Mouse (Mus musculus) MEL (cell line): ENCODE measurements around the gene Rhog. TPM values are rescaled to one million over a fixed set of nuclear protein-coding genes. Genes with fewer than 3 reads are reported as not detected.

Experiments used
- DNase-seq: peaks from one replicate; pipeline ENCODE4 v3.0.0; 2011; ENCODE audit warnings: low read depth, low spot score
- H3K27ac ChIP-seq: 2 replicates; pipeline ENCODE4 v1.5.1; 2012; ENCODE audit warnings: low read depth, mild to moderate bottlenecking, control low read depth, low read length, moderate library complexity; ENCODE audit not compliant: control insufficient read depth
- H3K27me3 ChIP-seq, 2 experiments: fragments of 150-350 bp in 1 of 2; sonication (generic) in 1 of 2; 2 replicates each; pipeline ENCODE4 v1.6.1; 2012; ENCODE audit warnings: low read length in 2 of 2, mild to moderate bottlenecking in 2 of 2, improper control_type of control experiment in 1 of 2, moderate library complexity in 1 of 2; ENCODE audit not compliant: insufficient read depth in 2 of 2, control insufficient read depth in 1 of 2
- H3K36me3 ChIP-seq, 2 experiments: 2 replicates each; pipeline ENCODE4 v1.6.1; 2012 to 2014; ENCODE audit warnings: low read length in 2 of 2, improper control_type of control experiment in 1 of 2, inconsistent platforms in 1 of 2, mild to moderate bottlenecking in 1 of 2; ENCODE audit not compliant: insufficient read depth in 2 of 2, control insufficient read depth in 1 of 2
- H3K4me1 ChIP-seq, 2 experiments: fragments of 150-350 bp in 1 of 2; sonication (generic) in 1 of 2; 2 replicates each; pipeline ENCODE4 v1.6.1; 2012; ENCODE audit warnings: low read length in 2 of 2, improper control_type of control experiment in 1 of 2, mild to moderate bottlenecking in 1 of 2; ENCODE audit not compliant: insufficient read depth in 2 of 2, control insufficient read depth in 1 of 2
- H3K4me3 ChIP-seq, 2 experiments: fragments of 150-350 bp in 1 of 2; sonication (generic) in 1 of 2; 2 replicates each; pipeline ENCODE4 v1.5.1; 2012; ENCODE audit warnings: low read depth in 2 of 2, low read length in 2 of 2, mild to moderate bottlenecking in 2 of 2, moderate library complexity in 2 of 2, control low read depth in 1 of 2, improper control_type of control experiment in 1 of 2; ENCODE audit not compliant: control insufficient read depth in 1 of 2, insufficient read depth in 1 of 2
- H3K79me2 ChIP-seq: 2 replicates; pipeline ENCODE4 v1.6.1; 2012; ENCODE audit warnings: mild to moderate bottlenecking, low read length, moderate library complexity; ENCODE audit not compliant: control insufficient read depth, poor library complexity, insufficient read depth
- H3K9ac ChIP-seq: 2 replicates; pipeline ENCODE4 v1.6.1; 2012; ENCODE audit warnings: low read depth, mild to moderate bottlenecking, control low read depth, low read length, moderate library complexity; ENCODE audit not compliant: control insufficient read depth, poor library complexity, severe bottlenecking
- H3K9me3 ChIP-seq: fragments of 150-350 bp; sonication (generic); replicated peaks from 2 replicates; pipeline ENCODE4 v1.6.1; 2012; ENCODE audit warnings: mild to moderate bottlenecking, low read length, improper control_type of control experiment, moderate library complexity; ENCODE audit not compliant: insufficient read depth
- BHLHE40 ChIP-seq: IDR thresholded peaks from 2 replicates; pipeline ENCODE4 v1.6.1; 2012; ENCODE audit warnings: low read depth, mild to moderate bottlenecking, inconsistent platforms, low read length, improper control_type of control experiment, borderline replicate concordance
- CHD1 ChIP-seq: IDR thresholded peaks from 2 replicates; pipeline ENCODE4 v1.6.1; 2012; ENCODE audit warnings: low read depth, mild to moderate bottlenecking, inconsistent platforms, low read length, improper control_type of control experiment
- CHD2 ChIP-seq: IDR thresholded peaks from 2 replicates; pipeline ENCODE4 v1.6.1; 2011; ENCODE audit warnings: low read length, improper control_type of control experiment
- CTCF ChIP-seq, 3 experiments: IDR thresholded peaks in 2 of 3; conservative IDR thresholded peaks in 1 of 3; 2 replicates each; pipeline ENCODE4 v1.5.1; 2011 to 2012; ENCODE audit warnings: low read length in 3 of 3, low read depth in 2 of 3, mild to moderate bottlenecking in 2 of 3, improper control_type of control experiment in 1 of 3, inconsistent platforms in 1 of 3, mixed read lengths in 1 of 3, moderate library complexity in 1 of 3; ENCODE audit not compliant: control insufficient read depth in 1 of 3, insufficient read depth in 1 of 3, poor library complexity in 1 of 3, severe bottlenecking in 1 of 3
- E2F4 ChIP-seq: IDR thresholded peaks from 2 replicates; pipeline ENCODE4 v1.6.1; 2011; ENCODE audit warnings: low read depth, low read length, improper control_type of control experiment, borderline replicate concordance
- ELF1 ChIP-seq: IDR thresholded peaks from 2 replicates; pipeline ENCODE4 v1.6.1; 2014; ENCODE audit warnings: low read depth, mild to moderate bottlenecking, inconsistent platforms, low read length, improper control_type of control experiment, moderate library complexity
- EP300 ChIP-seq, 2 experiments: IDR thresholded peaks; 2 replicates each; pipeline ENCODE4 v1.6.1; 2011; ENCODE audit warnings: improper control_type of control experiment in 2 of 2, low read length in 2 of 2, low read depth in 1 of 2, mild to moderate bottlenecking in 1 of 2
- ETS1 ChIP-seq: IDR thresholded peaks from 2 replicates; pipeline ENCODE4 v1.6.1; 2012; ENCODE audit warnings: low read depth, mild to moderate bottlenecking, inconsistent platforms, low read length, improper control_type of control experiment, moderate library complexity
- GABPA ChIP-seq: IDR thresholded peaks from 2 replicates; pipeline ENCODE4 v1.6.1; 2012; ENCODE audit warnings: low read depth, mild to moderate bottlenecking, inconsistent platforms, low read length, improper control_type of control experiment, moderate library complexity
- GATA1 ChIP-seq: IDR thresholded peaks from 2 replicates; pipeline ENCODE4 v1.6.1; 2011; ENCODE audit warnings: low read depth, low read length, improper control_type of control experiment
- HCFC1 ChIP-seq: IDR thresholded peaks from 2 replicates; pipeline ENCODE4 v1.6.1; 2012; ENCODE audit warnings: low read depth, mild to moderate bottlenecking, inconsistent platforms, low read length, improper control_type of control experiment, moderate library complexity
- JUND ChIP-seq: IDR thresholded peaks from 2 replicates; pipeline ENCODE4 v1.6.1; 2011; ENCODE audit warnings: low read depth, mild to moderate bottlenecking, improper control_type of control experiment, low read length
- MAFK ChIP-seq: IDR thresholded peaks from 2 replicates; pipeline ENCODE4 v1.6.1; 2011; ENCODE audit warnings: low read depth, mild to moderate bottlenecking, low read length, improper control_type of control experiment, borderline replicate concordance
- MAX ChIP-seq: IDR thresholded peaks from 2 replicates; pipeline ENCODE4 v1.6.1; 2011; ENCODE audit warnings: low read length, improper control_type of control experiment
- MAZ ChIP-seq: IDR thresholded peaks from 2 replicates; pipeline ENCODE4 v1.6.1; 2012; ENCODE audit warnings: low read depth, mild to moderate bottlenecking, inconsistent platforms, low read length, improper control_type of control experiment
- MEF2A ChIP-seq: IDR thresholded peaks from 2 replicates; pipeline ENCODE4 v1.6.1; 2014; ENCODE audit warnings: low read depth, mild to moderate bottlenecking, inconsistent platforms, low read length, improper control_type of control experiment; ENCODE audit not compliant: poor library complexity, insufficient replicate concordance, severe bottlenecking; ENCODE audit errors: extremely low read depth
- MXI1 ChIP-seq: IDR thresholded peaks from 2 replicates; pipeline ENCODE4 v1.6.1; 2011; ENCODE audit warnings: mild to moderate bottlenecking, low read depth, low read length, improper control_type of control experiment
- MYB ChIP-seq: IDR thresholded peaks from 2 replicates; pipeline ENCODE4 v1.6.1; 2011; ENCODE audit warnings: mild to moderate bottlenecking, low read depth, low read length, improper control_type of control experiment
- MYC ChIP-seq: IDR thresholded peaks from 2 replicates; pipeline ENCODE4 v1.6.1; 2011; ENCODE audit warnings: low read depth, mild to moderate bottlenecking, low read length, improper control_type of control experiment, moderate library complexity
- NELFE ChIP-seq: IDR thresholded peaks from 2 replicates; pipeline ENCODE4 v1.6.1; 2011; ENCODE audit warnings: low read depth, low read length, improper control_type of control experiment
- NRF1 ChIP-seq: IDR thresholded peaks from 2 replicates; pipeline ENCODE4 v1.6.1; 2014; ENCODE audit warnings: low read depth, mild to moderate bottlenecking, inconsistent platforms, low read length, improper control_type of control experiment, moderate library complexity; ENCODE audit not compliant: poor library complexity, insufficient read depth, severe bottlenecking
- POLR2A ChIP-seq, 2 experiments: IDR thresholded peaks; 2 replicates each; pipeline ENCODE4 v1.6.1; 2011 to 2012; ENCODE audit warnings: low read length in 2 of 2, mild to moderate bottlenecking in 2 of 2, control low read depth in 1 of 2, improper control_type of control experiment in 1 of 2, low read depth in 1 of 2, moderate library complexity in 1 of 2; ENCODE audit not compliant: control insufficient read depth in 1 of 2, insufficient read depth in 1 of 2, poor library complexity in 1 of 2
- POLR2AphosphoS5 ChIP-seq: IDR thresholded peaks from 2 replicates; pipeline ENCODE4 v1.6.1; 2012; ENCODE audit warnings: low read depth, borderline replicate concordance, mild to moderate bottlenecking, inconsistent platforms, low read length, moderate library complexity, mixed read lengths
- RCOR1 ChIP-seq: IDR thresholded peaks from 2 replicates; pipeline ENCODE4 v1.6.1; 2012; ENCODE audit warnings: low read depth, mild to moderate bottlenecking, inconsistent platforms, low read length, improper control_type of control experiment
- SIN3A ChIP-seq: IDR thresholded peaks from 2 replicates; pipeline ENCODE4 v1.6.1; 2012; ENCODE audit warnings: low read length, improper control_type of control experiment, inconsistent platforms
- SMC3 ChIP-seq: IDR thresholded peaks from 2 replicates; pipeline ENCODE4 v1.6.1; 2011; ENCODE audit warnings: low read depth, low read length, improper control_type of control experiment
- TCF12 ChIP-seq: IDR thresholded peaks from 2 replicates; pipeline ENCODE4 v1.6.1; 2014; ENCODE audit warnings: low read depth, mild to moderate bottlenecking, inconsistent platforms, low read length, improper control_type of control experiment, moderate library complexity
- UBTF ChIP-seq: IDR thresholded peaks from 2 replicates; pipeline ENCODE4 v1.6.1; 2012; ENCODE audit warnings: low read depth, mild to moderate bottlenecking, inconsistent platforms, low read length, improper control_type of control experiment, moderate library complexity, borderline replicate concordance; ENCODE audit not compliant: insufficient read depth
- USF1 ChIP-seq: IDR thresholded peaks from 2 replicates; pipeline ENCODE4 v1.6.1; 2014; ENCODE audit warnings: low read depth, mild to moderate bottlenecking, inconsistent platforms, low read length, improper control_type of control experiment, moderate library complexity
- USF2 ChIP-seq, 2 experiments: IDR thresholded peaks; 2 replicates each; pipeline ENCODE4 v1.6.1; 2011 to 2012; ENCODE audit warnings: improper control_type of control experiment in 2 of 2, low read length in 2 of 2, borderline replicate concordance in 1 of 2, inconsistent platforms in 1 of 2, low read depth in 1 of 2, mild to moderate bottlenecking in 1 of 2; ENCODE audit not compliant: insufficient read depth in 1 of 2
- ZC3H11A ChIP-seq: IDR thresholded peaks from 2 replicates; pipeline ENCODE4 v1.6.1; 2012; ENCODE audit warnings: low read depth, mild to moderate bottlenecking, inconsistent platforms, low read length, improper control_type of control experiment
- ZKSCAN1 ChIP-seq: IDR thresholded peaks from 2 replicates; pipeline ENCODE4 v1.6.1; 2012; ENCODE audit warnings: low read depth, mild to moderate bottlenecking, inconsistent platforms, low read length, improper control_type of control experiment, moderate library complexity
- ZMIZ1 ChIP-seq: IDR thresholded peaks from 2 replicates; pipeline ENCODE4 v1.6.1; 2012; ENCODE audit warnings: low read depth, mild to moderate bottlenecking, inconsistent platforms, low read length, improper control_type of control experiment, moderate library complexity
- ZNF384 ChIP-seq: IDR thresholded peaks from 2 replicates; pipeline ENCODE4 v1.6.1; 2012; ENCODE audit warnings: low read depth, mild to moderate bottlenecking, inconsistent platforms, low read length, improper control_type of control experiment
- polyA plus RNA-seq, 2 experiments: library from polyadenylated mRNA; stranded (reverse) in 1 of 2; unstranded in 1 of 2; fragments of >175 nt in 1 of 2; fragments of >200 nt in 1 of 2; gene quantifications; 2 replicates each; pipeline versions ENCODE4 v1.2.1 to v1.2.4; 2012; ENCODE audit warnings: low replicate concordance in 2 of 2, low read depth in 1 of 2; ENCODE audit not compliant: insufficient read length in 2 of 2, insufficient read depth in 1 of 2, missing spikeins in 1 of 2
- total RNA-seq: library from RNA; depleted of rRNA; stranded (reverse); fragments of 300-350 nt; gene quantifications from 2 replicates; pipeline ENCODE4 v1.2.3, GENCODE M21; 2012

Rhog gene
- total and polyA plus RNA-seq, 3 experiments = 24.1 to 425 (median 347) TPM

DNA sequence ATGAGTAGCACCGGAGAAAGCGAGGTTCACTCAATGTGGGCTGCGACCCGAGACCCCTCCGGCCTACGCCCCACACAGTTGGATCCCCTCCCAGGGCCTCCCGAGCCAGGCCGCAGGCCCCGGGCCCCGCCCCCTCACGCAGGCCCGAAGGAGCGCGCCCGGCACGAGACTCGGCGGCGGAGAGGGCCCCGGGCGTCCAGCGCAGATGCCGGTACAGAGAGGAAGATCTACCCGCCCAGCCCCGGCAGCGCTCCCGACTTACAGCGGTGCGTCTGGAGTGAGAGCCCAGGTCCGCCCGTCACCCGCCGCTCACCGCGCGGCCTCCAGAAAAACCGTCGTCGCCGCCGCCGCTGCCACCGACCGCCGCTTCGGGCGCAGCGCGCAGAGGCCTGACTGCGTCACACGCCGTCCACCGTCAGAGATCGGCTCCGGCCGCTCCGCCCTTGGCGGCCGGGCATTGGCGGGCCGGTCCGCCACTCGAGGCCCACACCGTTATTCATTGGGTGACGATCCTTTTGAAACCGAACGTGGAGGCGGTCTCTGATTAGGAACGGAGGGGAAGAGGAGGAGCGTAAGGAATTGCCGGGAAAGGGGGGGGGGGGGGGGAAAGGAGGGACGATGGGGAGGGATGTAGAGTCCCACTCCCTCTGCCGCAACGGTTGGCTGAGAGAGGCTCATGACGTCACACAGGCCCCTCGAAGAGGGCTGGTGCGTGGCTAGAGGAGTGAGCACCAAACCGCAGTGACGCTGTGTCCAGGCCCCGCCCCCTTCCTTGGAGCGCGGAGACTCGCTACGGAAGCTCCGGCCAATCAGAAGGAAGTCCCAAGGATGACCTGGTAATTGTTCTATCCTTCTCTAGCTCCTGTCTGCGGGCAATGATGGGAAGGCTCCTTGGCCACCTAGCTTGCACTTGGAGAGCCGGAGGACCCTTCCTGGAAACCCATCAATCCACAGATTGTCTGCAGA lies 45.8 kb downstream of the Rhog start, which contains the start of the genes Nup98 and Pgap2:
Gene Nup98 (minus strand): TSS at position 421 of the 966 bp plus-strand sequence.
Gene Pgap2 (plus strand): TSS at position 453 of the 966 bp plus-strand sequence.
- Histone ChIP-seq H3K36me3 (peaks cover 9 to 37% of the 10 kb centered on the region in 2 experiments; a peak in 3 of 4 replicates), H3K27me3 (no peaks in the 10 kb centered on the region), H3K9me3 (no peaks in the 10 kb centered on the region), H3K79me2 (peaks cover 27% of the 10 kb centered on the region), H3K4me3 (peak within 1 kb of the TSS; percentile 77 to 78), H3K4me1 (peaks cover 4 to 11% of the 10 kb centered on the region in 2 experiments; a peak in 3 of 4 replicates), H3K27ac (peak within 1 kb of the TSS; percentile 80), H3K9ac (peak within 1 kb of the TSS; percentile 91)
- peak; percentile 100 for DNase-seq
- TF ChIP-seq MYC (peak; percentile 23; the same call in 1 of the 2 replicates), POLR2AphosphoS5 (no peak), JUND (no peak), ZNF384 (no peak), E2F4 (no peak), ZC3H11A (no peak), EP300 (IDR thresholded peaks at IDR 0.05; ENCODE audit: low read depth in 1 of 2, low read length in 2 of 2) (no peak), BHLHE40 (peak; percentile 97), RCOR1 (no peak), CHD2 (no peak; the same call in 1 of the 2 replicates), USF1 (peak; percentile 59), MEF2A (0 out of 2 replicates have a peak, but pooled peaks have one; percentile 38), ZKSCAN1 (no peak), MAZ (peak; percentile 63; the same call in 1 of the 2 replicates), POLR2A (IDR thresholded peaks at IDR 0.05; ENCODE audit: control insufficient read depth in 1 of 2, insufficient read depth in 1 of 2, low read depth in 1 of 2, low read length in 2 of 2, poor library complexity in 1 of 2) (peak; percentile 85 to 87), MAFK (no peak), ZMIZ1 (peak; percentile 35), HCFC1 (peak; percentile 80), MXI1 (peak; percentile 76), ELF1 (no peak; the same call in none of the 2 replicates), MYB (no peak), SIN3A (peak; percentile 68), USF2 (IDR thresholded peaks at IDR 0.05; ENCODE audit: borderline replicate concordance in 1 of 2, insufficient read depth in 1 of 2, low read depth in 1 of 2, low read length in 2 of 2) (no peak), TCF12 (no peak), GABPA (peak; percentile 1; the same call in 1 of the 2 replicates), CTCF (IDR thresholded peaks at IDR 0.05 in 2 of 3, conservative IDR thresholded peaks at IDR 0.05 in 1 of 3; ENCODE audit: control insufficient read depth in 1 of 3, insufficient read depth in 1 of 3, low read depth in 2 of 3, low read length in 3 of 3, poor library complexity in 1 of 3, severe bottlenecking in 1 of 3) (no peak; a peak in 1 of 6 replicates), UBTF (no peak), NELFE (peak; percentile 65), MAX (peak; percentile 85), SMC3 (no peak), CHD1 (no peak), NRF1 (peak; percentile 54; the same call in 1 of the 2 replicates), GATA1 (no peak; the same call in 1 of the 2 replicates), ETS1 (peak; percentile 60; the same call in 1 of the 2 replicates)
